Mouse (Mus musculus) forebrain, embryonic 11.5 days (tissue): ENCODE results near the gene Txndc5. TPM values are rescaled to one million over a fixed set of nuclear protein-coding genes. Genes with fewer than 3 reads are reported as not detected.

Experiments
- ATAC-seq: fragments of 200-750 bp; cut with Nextera tagmentation; replicated peaks from 2 replicates; pipeline ENCODE4 v1.8.0; 2017; ENCODE audit warnings: moderate TSS enrichment; ENCODE audit not compliant: low FRiP score
- DNase-seq: peaks from one replicate; pipeline ENCODE4 v3.0.0-alpha.2; 2017; ENCODE audit warnings: low spot score
- H3K27ac ChIP-seq: fragments of 300-500 bp; sonication (generic); 2 replicates; pipeline ENCODE4 v1.5.1; 2014; ENCODE audit warnings: low read depth, low read length
- H3K27me3 ChIP-seq: fragments of 300-500 bp; sonication (generic); 2 replicates; pipeline ENCODE4 v1.6.1; 2014; ENCODE audit warnings: mild to moderate bottlenecking, low read length, mixed read lengths; ENCODE audit not compliant: control insufficient read depth, insufficient read depth
- H3K36me3 ChIP-seq: fragments of 300-500 bp; sonication (generic); 2 replicates; pipeline ENCODE4 v1.6.1; 2014; ENCODE audit warnings: mild to moderate bottlenecking, low read length, moderate library complexity, mixed read lengths; ENCODE audit not compliant: control insufficient read depth, insufficient read depth
- H3K4me1 ChIP-seq: fragments of 300-500 bp; sonication (generic); replicated peaks from 2 replicates; pipeline ENCODE4 v1.6.1; 2014; ENCODE audit warnings: low read length, mixed read lengths; ENCODE audit not compliant: control insufficient read depth, insufficient read depth
- H3K4me2 ChIP-seq: fragments of 300-500 bp; sonication (generic); 2 replicates; pipeline ENCODE4 v1.6.1; 2014; ENCODE audit warnings: low read depth, mild to moderate bottlenecking, low read length, moderate library complexity, mixed read lengths; ENCODE audit not compliant: severe bottlenecking
- H3K4me3 ChIP-seq: fragments of 300-500 bp; sonication (generic); 2 replicates; pipeline ENCODE4 v1.5.1; 2014; ENCODE audit warnings: low read depth, low read length
- H3K9ac ChIP-seq: fragments of 300-500 bp; sonication (generic); 2 replicates; pipeline ENCODE4 v1.6.1; 2014; ENCODE audit warnings: low read length
- H3K9me3 ChIP-seq: fragments of 300-500 bp; sonication (generic); 2 replicates; pipeline ENCODE4 v1.6.1; 2016; ENCODE audit warnings: low read length, mixed read lengths; ENCODE audit not compliant: control insufficient read depth
- WGBS: fragments of 180-500 bp; shearing (Covaris S2); extraction: QIAGEN DNeasy Blood & Tissue Kit; methylation state at CpG from one replicate; pipeline ENCODE4 v1.1.7; 2014; 5-methylcytosine and 5-hydroxymethylcytosine counted together
- polyA plus RNA-seq: library from polyadenylated mRNA; unstranded; fragments of >200 nt; fragmentation: Nextera tagmentation; extraction: Ambion mirVana; gene quantifications from 2 replicates; pipeline ENCODE4 v1.2.1, GENCODE M21; 2014

Gene Txndc5
- polyA plus RNA-seq, 1 experiment from 2014 or later, result 122 TPM

DNA sequence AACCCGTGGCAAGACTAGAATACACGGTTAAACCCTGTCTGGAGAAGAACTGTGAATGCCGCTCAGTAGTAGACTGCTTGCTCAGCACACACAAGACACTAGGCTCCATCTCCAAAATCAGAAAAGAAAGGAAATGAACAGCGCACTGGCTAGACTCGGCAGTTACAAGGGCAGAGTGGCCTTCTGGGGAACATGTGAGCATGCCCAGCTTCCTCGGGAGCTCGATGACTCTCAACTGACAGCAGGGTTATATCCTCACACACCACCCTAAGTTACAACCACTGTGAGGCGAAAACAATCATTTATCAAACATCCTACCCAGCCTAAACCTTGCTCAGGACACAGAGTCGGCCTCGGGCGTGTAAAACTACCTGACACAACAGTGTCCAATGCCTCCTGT is 8.3 kb downstream of the Txndc5 start:
- no peaks in the 10 kb centered on the region for H3K9me3 ChIP-seq
- no peak overlapping the region for H3K9ac ChIP-seq
- no peak overlapping the region for H3K27ac ChIP-seq
- no peaks in the 10 kb centered on the region for H3K4me1 ChIP-seq
- H3K36me3 ChIP-seq, result peaks cover 4% of the 10 kb centered on the region; the same call in 1 of the 2 replicates
- H3K27me3 ChIP-seq, result no peaks in the 10 kb centered on the region
- ATAC-seq (no peak), DNase-seq (no peak)
- WGBS, result 95% methylated on average over 11 of the region's 11 CpGs
- no peak overlapping the region for H3K4me2 ChIP-seq
- H3K4me3 ChIP-seq, result no peak overlapping the region

DNA sequence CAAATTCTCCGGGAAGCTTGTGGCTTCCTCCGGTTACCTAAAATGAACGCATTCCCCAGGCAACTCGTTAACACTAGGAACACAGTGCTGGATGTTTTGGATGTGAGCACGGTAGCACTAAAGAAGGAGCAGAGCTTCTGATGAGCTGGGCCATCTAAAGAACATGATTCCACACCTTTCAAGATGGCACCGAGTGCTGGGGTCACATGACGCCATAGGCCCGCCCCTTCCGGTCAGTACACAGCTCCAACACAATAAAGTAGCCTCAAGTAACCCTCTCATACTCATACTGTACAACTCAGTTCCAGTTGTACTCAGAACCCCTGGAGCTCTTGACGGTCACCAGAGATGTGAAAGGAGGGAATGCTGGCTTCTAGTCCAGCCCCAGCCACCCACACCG is 12.0 kb downstream of the Txndc5 start:
- Histone ChIP-seq H3K27me3 (no peaks in the 10 kb centered on the region), H3K9ac (no peak overlapping the region), H3K9me3 (no peaks in the 10 kb centered on the region), H3K4me2 (no peak overlapping the region), H3K4me1 (no peaks in the 10 kb centered on the region), H3K4me3 (no peak overlapping the region), H3K27ac (no peak overlapping the region), H3K36me3 (no peaks in the 10 kb centered on the region; the same call in 1 of the 2 replicates)
- no peak for DNase-seq
- WGBS, result 87% methylated on average over 11 of the region's 11 CpGs
- no peak for ATAC-seq

DNA sequence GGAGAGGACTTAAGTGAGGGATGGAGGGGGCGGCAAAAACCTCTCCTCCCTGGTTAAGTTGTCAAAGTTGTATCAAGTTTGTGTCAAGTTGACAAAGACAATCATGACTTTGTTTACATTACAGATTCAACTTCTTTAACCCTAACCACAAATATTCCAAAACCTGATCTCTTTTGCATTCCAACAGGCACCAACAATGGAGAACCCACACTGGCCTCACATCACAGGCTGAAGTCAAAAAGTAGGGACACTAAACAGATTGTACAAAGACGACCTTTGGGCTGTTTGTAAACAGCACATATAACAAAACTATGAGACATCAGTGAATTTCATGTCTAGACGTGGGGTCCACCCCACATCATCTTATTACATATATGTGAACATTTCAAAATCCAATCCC is 12.8 kb downstream of the Txndc5 start:
- 85% methylated on average over 3 of the region's 3 CpGs for WGBS
- Histone ChIP-seq H3K4me2 (no peak overlapping the region), H3K4me3 (no peak overlapping the region), H3K9ac (no peak overlapping the region), H3K36me3 (no peaks in the 10 kb centered on the region; the same call in 1 of the 2 replicates), H3K4me1 (no peaks in the 10 kb centered on the region), H3K9me3 (no peaks in the 10 kb centered on the region), H3K27ac (no peak overlapping the region), H3K27me3 (no peaks in the 10 kb centered on the region)
- no peak for ATAC-seq
- DNase-seq, result no peak

DNA sequence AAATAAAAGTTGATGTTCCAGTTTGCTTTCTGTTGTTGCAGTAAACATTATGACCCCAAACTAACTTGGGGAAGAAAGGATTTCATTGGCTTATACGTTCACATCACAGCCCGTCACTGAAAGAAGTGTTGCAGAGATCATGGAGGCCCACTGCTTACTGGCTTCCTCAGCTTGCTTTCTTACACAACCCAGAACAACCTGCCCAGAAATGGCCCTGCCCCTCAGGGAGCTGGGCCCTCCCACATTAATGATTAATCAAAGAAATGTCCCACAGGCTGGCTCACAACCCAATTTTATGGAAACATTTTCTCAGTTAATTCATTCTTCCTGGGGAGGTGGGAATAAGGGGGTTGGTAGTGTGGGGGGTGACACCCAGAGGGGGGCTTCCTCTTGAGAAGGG is 13.2 kb downstream of the Txndc5 start:
- WGBS, result 92% methylated on average over 2 of the region's 2 CpGs
- H3K27me3 ChIP-seq, result no peaks in the 10 kb centered on the region
- ATAC-seq (no peak), DNase-seq (no peak)
- H3K9ac ChIP-seq, result no peak overlapping the region
- no peaks in the 10 kb centered on the region; the same call in 1 of the 2 replicates for H3K36me3 ChIP-seq
- no peak overlapping the region for H3K4me2 ChIP-seq
- no peak overlapping the region for H3K27ac ChIP-seq
- H3K4me1 ChIP-seq, result no peaks in the 10 kb centered on the region
- no peaks in the 10 kb centered on the region for H3K9me3 ChIP-seq
- H3K4me3 ChIP-seq, result no peak overlapping the region

DNA sequence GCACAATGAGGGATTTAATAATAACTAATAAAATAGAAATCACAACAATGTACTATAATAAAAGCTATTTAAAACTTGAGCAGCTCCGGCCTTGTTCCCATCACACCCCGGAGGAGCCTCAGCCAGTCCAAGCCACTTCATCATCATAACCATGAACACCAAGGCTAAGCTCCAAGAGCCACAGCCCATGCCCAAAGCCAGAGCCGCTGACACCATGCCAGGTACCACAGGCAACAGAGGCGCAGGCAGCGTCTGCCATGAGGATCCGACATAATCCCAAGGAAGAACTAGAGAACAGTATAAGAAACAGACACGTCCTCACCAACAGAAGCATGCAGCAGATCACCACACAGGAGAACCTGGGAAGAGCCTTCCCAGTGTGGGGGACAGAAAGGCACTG is 14.7 kb downstream of the Txndc5 start:
- H3K9ac ChIP-seq, result no peak overlapping the region
- 92% methylated on average over 7 of the region's 7 CpGs for WGBS
- no peak overlapping the region for H3K27ac ChIP-seq
- ATAC-seq (no peak), DNase-seq (no peak)
- no peak overlapping the region for H3K4me3 ChIP-seq
- no peaks in the 10 kb centered on the region for H3K4me1 ChIP-seq
- H3K9me3 ChIP-seq, result no peaks in the 10 kb centered on the region
- no peak overlapping the region for H3K4me2 ChIP-seq
- H3K27me3 ChIP-seq, result no peaks in the 10 kb centered on the region
- no peaks in the 10 kb centered on the region; the same call in 1 of the 2 replicates for H3K36me3 ChIP-seq

DNA sequence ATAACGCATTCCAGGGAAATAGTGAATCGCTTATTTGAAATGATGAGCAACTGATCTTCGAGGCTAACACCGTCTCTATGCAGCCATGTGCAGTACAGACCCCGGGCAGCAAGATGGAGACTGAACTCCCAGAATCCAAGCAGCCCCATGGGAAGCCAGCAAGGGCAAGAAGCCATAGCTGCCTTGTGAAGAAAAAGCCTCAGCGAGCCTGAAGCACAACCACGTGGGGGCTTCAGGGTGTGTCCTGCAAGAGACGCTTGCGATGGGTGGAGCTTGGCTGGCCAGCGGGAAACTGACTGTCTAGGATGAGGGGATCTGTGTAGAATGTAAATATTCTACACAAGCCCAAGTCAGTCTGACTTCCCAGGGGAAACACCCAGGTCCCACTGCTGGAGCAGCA is 16.6 kb downstream of the Txndc5 start:
- H3K4me3 ChIP-seq, result no peak overlapping the region
- no peak for ATAC-seq
- 92% methylated on average over 10 of the region's 10 CpGs for WGBS
- H3K36me3 ChIP-seq, result no peaks in the 10 kb centered on the region; the same call in 1 of the 2 replicates
- H3K4me1 ChIP-seq, result no peaks in the 10 kb centered on the region
- no peak overlapping the region for H3K9ac ChIP-seq
- no peak overlapping the region for H3K27ac ChIP-seq
- no peaks in the 10 kb centered on the region for H3K27me3 ChIP-seq
- no peak for DNase-seq
- no peak overlapping the region for H3K4me2 ChIP-seq
- H3K9me3 ChIP-seq, result no peaks in the 10 kb centered on the region

DNA sequence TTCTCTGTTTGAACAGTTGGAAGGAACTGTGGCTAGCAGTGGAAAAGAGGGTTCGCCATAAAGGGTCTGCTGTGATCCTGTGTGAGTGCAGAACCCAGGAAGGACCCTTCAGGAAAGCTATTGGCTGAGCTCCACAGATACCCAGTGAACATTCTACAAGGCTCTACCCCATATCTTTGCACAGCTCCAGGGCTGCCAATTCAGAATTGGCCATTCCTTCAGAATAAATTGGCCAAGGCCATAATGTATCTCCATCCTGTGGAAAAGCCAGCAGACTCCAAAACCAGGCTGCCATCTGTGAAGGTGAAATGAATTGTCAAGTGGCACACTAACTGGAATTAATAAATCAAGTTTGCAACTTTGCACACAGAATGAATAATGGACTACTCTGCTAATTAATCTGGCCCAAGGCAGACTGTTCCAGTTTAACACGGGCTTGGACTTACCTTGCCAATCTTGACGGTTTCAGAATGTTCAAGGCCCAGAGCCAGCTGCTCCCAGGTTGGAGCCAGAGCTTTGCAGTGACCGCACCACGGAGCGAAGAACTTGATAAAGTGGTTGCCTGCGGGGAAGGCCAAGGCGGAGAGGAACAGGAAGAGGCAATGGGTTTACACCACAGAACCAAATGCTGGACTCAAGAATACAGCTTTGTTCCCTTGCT is 18.8 kb downstream of the Txndc5 start:
- Histone ChIP-seq H3K4me2 (no peak overlapping the region), H3K9me3 (no peaks in the 10 kb centered on the region), H3K4me1 (no peaks in the 10 kb centered on the region), H3K27me3 (no peaks in the 10 kb centered on the region), H3K36me3 (no peaks in the 10 kb centered on the region; the same call in 1 of the 2 replicates), H3K4me3 (no peak overlapping the region), H3K9ac (no peak overlapping the region), H3K27ac (no peak overlapping the region)
- no peak for ATAC-seq
- DNase-seq, result no peak
- whole genome bisulfite sequencing, result 94% methylated on average over 8 of the region's 8 CpGs

DNA sequence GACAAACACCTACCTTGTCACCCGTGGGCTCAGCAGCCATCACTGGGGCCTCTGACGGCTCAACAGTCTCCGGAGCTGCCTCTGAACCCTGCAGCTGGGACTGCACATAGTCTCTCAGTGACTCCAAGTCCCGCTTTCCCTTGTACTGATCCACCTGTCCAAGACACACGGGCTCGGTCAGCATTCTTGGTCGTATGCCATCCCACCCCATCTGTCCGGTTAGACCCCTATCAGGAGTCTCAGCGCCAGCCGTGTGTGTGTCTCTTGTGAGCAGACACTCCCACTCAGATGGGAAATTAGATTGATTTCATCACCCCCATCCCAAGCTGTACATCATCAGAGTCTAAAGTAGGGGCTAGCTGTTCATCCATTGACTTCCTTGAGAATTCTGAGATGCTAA is 21.7 kb downstream of the Txndc5 start:
- DNase-seq (no peak), ATAC-seq (no peak)
- H3K9ac ChIP-seq, result no peak overlapping the region
- H3K27ac ChIP-seq, result no peak overlapping the region
- no peaks in the 10 kb centered on the region for H3K9me3 ChIP-seq
- no peaks in the 10 kb centered on the region for H3K4me1 ChIP-seq
- 94% methylated on average over 10 of the region's 10 CpGs for WGBS
- H3K4me3 ChIP-seq, result no peak overlapping the region
- H3K4me2 ChIP-seq, result no peak overlapping the region
- H3K27me3 ChIP-seq, result no peaks in the 10 kb centered on the region
- H3K36me3 ChIP-seq, result no peaks in the 10 kb centered on the region; the same call in 1 of the 2 replicates

DNA sequence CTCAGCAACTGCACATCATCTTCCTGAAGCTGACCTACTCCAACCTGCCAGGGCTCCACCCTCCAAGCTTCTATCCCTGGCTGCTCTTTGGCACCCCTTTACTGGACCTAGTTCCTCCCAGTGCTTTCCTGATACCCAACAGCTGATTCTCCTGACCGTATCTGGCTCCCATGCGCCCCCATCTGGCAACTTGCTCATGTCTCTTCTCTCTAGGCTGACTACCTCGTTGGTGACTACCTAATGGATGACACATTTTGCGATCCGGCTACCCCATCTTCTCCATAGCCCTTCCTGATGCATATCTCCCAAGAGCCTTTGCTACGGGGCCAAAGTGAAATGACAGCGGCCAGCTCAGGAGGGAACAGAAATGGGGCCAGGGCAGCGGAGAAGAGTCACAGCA is 22.3 kb downstream of the Txndc5 start:
- Histone ChIP-seq H3K4me2 (no peak overlapping the region), H3K27me3 (no peaks in the 10 kb centered on the region), H3K9me3 (no peaks in the 10 kb centered on the region), H3K27ac (no peak overlapping the region), H3K9ac (no peak overlapping the region), H3K4me3 (no peak overlapping the region), H3K4me1 (no peaks in the 10 kb centered on the region), H3K36me3 (no peaks in the 10 kb centered on the region; the same call in 1 of the 2 replicates)
- peak; percentile 69 for DNase-seq
- no peak for ATAC-seq
- WGBS, result 86% methylated on average over 8 of the region's 8 CpGs
